Mouse (Mus musculus) gastrocnemius, adult 18-20 months (tissue): ENCODE data around the gene Snrnp27. TPM values are rescaled to one million over a fixed set of nuclear protein-coding genes. Genes with fewer than 3 reads are reported as not detected.

Source experiments
- total RNA-seq, 2 experiments: library from RNA; stranded (reverse); gene quantifications; 2 replicates each; pipeline ENCODE4 v1.2.3; 2021

The Snrnp27 gene
- total RNA-seq, 2 experiments from 2014 or later, result 77.6 to 78.6 TPM

Other genes starting within 250 kb of the Snrnp27 start
- 1 to 10 TPM; 9.2 to 10.0 TPM for gene C87436, start 246.1 kb downstream of the Snrnp27 start, total RNA-seq
- gene Pcbp1, start 158.2 kb downstream of the Snrnp27 start, total RNA-seq, result 100 to 1,000 TPM; 114 to 128 TPM
- not detected for gene Asprv1, start 56.4 kb downstream of the Snrnp27 start, total RNA-seq
- 1 to 10 TPM; 2.6 TPM for gene Mxd1, start 15.4 kb downstream of the Snrnp27 start, total RNA-seq
- 1 to 10 TPM; 1.9 to 2.2 TPM for gene Gmcl1, start 48.9 kb upstream of the Snrnp27 start, total RNA-seq
- 10 to 100 TPM; 14.6 to 28.1 TPM for gene Anxa4, start 109.1 kb upstream of the Snrnp27 start, total RNA-seq
- 10 to 100 TPM; 30.5 to 46.5 TPM for gene Aak1, start 165.0 kb upstream of the Snrnp27 start, total RNA-seq